Mouse (Mus musculus) cortical plate, adult 2 months (tissue): ENCODE measurements around the gene Polrmt.

Source experiments
- CTCF ChIP-seq: fragments of 200-500 bp; IDR thresholded peaks from 2 replicates; pipeline ENCODE4 v1.5.1; 2011; ENCODE audit warnings: mild to moderate bottlenecking, control low read depth, low read length; ENCODE audit not compliant: insufficient read depth; ENCODE audit errors: extremely low read depth
- POLR2A ChIP-seq: fragments of 200-500 bp; IDR thresholded peaks from 2 replicates; pipeline ENCODE4 v1.6.1; 2011; ENCODE audit warnings: mild to moderate bottlenecking, low read length, control low read depth; ENCODE audit not compliant: insufficient read depth; ENCODE audit errors: extremely low read depth

DNA sequence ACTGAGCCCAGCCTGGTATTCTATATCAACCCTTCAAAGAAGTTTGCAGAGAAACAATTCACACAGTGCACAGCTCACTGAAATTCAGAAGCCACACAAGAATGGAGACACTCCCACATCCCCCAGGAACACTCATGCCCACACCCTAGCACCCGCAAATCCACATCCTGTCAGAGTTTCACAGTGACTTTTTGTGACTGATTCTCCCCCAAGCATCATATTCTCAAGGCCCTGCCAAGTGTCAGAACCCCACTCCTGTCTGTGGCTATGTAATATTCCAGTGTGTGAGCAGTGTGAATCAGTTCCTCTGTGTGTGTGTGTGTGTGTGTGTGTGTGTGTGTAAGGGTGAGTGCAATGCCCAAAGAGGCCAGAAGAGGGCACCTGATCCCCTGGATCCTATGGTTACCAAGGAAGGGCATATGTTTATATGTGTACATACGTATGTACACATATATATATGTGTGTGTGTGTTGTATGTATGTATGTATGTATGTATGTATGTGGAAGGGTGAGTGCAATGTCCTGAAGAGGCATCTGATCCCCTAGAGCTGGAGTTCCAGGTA lies 54.3 kb downstream of the Polrmt start:
- TF ChIP-seq CTCF (no peak), POLR2A (no peak)
